Mouse (Mus musculus): ENCODE data around the gene Mmadhc.

DNA sequence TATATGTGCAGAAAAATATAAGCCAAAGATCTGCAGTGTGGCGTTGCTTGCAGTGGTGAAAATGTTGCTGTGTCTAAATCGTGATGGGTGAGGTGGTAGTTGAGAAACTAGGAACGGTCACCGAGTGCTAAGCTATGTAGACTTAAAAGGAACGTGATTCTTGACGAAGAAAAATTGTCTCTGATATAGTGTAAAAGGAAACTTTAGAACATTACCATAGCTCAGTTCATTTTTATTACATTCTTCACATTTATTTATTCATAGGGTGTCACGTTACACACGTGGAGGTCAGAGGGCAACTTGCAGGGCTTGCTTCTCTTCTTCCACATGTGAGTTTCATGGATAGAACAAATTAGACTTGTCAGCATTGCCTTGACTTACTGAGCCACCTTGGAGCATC lies 47.0 kb upstream of the Mmadhc start:
- TF ChIP-seq POLR2A (IDR thresholded peaks at IDR 0.05; ENCODE audit: extremely low read depth, insufficient read depth, low read length) (no peak), CTCF (IDR thresholded peaks at IDR 0.05; ENCODE audit: low read depth, low read length) (no peak)

Data from liver, adult 2 months (tissue).